Mouse (Mus musculus) cerebellum, adult 11-12 months (tissue): ENCODE data around the gene Shprh.
"Not testable (repeated sequence)": the region's sequence is repeated elsewhere in the genome, so short reads cannot be mapped to it uniquely, and the experiment has no call there.

Experiments
- DNase-seq: peaks from one replicate; pipeline ENCODE4 v3.0.0; 2022

Gene Shprh

DNA sequence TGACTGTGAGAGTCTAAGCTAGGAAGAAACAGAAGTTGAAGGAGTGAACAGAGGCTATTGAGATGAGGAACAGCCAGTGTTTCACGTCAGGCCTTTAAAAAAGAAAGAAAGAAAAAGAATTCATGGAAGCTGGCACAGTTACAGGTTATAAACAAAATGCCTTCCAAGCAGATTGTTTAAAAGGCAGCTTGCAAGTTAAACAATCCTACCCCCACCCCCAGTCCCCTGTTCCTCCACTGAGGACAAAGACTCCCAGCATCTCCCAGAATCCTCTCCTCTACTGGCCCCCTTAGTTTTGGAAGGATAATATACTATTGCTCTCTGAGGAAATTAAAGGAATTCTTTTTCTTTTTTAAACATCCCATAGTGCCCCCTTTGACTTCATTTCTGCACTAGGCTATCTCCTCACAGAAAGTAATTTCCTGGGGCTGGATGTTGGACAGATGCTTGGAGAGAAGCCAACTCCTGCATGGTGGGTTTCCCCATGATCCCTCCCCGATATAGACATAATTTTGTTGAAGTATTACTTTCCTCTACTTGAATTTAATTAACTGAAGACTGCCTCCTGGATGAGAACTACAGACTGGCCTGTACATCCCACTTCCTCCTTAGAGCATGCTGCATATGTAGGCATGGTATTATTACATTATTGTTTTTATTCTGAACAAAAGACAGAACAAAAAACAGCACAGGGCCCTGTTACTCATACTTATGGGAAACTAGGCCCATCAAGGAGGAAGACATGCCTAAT lies 101.2 kb downstream of the Shprh start:
- no peak for DNase-seq

- not testable (repeated sequence) for DNase-seq
Observed at GRCm38 (mm10) chr10:11253581-11253980, 104.4 kb downstream of the Shprh start.

- DNase-seq: no peak
Observed at GRCm38 (mm10) chr10:11260119-11260518, 110.9 kb downstream of the Shprh start.

DNA sequence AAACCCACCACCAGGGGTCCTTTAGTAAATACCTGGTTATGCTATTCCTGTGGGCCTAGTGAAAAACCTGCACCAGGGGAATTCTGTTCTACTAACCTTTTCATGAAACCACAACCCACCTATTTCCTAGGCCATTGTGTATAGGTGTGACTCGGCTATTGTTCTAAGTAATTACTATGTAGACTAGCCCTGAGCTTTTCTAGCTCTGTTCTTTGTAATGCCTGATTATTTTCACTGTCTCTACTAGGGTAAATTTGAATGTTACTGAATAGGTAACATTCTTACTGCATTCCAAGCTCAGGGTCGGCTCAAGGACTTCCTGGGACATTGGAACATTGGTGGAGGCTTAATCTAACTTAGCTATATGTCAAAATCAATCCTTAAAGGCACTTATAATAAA lies 113.1 kb downstream of the Shprh start:
- DNase-seq: not testable (repeated sequence)

DNA sequence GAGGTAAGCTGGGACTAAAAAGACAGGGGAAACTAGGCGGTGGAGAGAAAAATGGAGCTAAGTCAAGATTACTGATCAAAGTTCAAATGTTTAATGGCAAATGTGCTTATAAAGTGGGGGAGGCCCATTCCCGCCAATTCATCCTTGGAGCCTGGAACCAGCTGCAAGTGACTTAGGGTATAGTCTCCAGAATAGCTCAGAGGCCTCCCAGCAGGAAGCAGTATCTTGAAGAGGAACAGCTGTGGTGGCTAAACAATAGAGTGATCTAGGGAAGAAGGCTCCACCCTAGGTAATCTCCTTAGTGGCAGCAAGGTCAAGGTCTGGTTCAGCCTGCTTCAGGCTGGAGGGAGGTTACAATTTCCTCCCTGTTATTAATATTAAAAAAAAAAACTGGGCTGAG lies 114.6 kb downstream of the Shprh start:
- not testable (repeated sequence) for DNase-seq
